Mouse (Mus musculus): Measurements from ENCODE around the gene Rin3. TPM values are rescaled to one million over a fixed set of nuclear protein-coding genes. Genes with fewer than 3 reads are reported as not detected.
A peak's percentile ranks its signal among the peaks of the same experiment; 100 is the strongest.

Rin3 gene
- polyA plus RNA-seq, 1 experiment from 2014 or later: 9.9 TPM

DNA sequence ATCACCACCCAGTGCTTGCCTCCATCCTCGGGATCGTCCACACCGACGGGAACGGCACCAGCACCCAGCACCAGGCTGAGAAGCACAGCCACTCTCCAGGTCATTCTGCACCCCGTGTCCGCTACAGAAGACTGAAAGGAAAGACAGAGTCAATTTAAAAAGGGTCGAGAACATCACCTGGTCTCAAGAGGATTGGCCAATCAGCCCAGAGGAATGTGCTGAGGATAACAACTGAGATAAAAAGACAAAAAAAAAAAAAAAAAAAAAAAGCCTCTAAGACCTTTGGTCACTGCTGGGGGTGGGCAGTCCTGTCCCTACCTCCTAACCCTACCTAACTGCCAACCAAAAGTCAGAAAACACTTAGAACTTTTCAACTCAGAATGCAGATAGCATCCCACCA lies 140.8 kb downstream of the Rin3 start:
- Histone ChIP-seq H3K27me3 (replicated peaks) (no peaks in the 10 kb centered on the region), H3K9ac (no peak overlapping the region), H3K4me1 (replicated peaks) (peaks cover 55% of the 10 kb centered on the region), H3K4me3 (no peak overlapping the region), H3K27ac (ENCODE audit: poor library complexity, severe bottlenecking) (peak overlapping the region; percentile 59), H3K4me2 (peak overlapping the region; percentile 33; the same call in 1 of the 2 replicates), H3K36me3 (peaks cover 4% of the 10 kb centered on the region), H3K9me3 (replicated peaks) (peaks cover 5% of the 10 kb centered on the region; the same call in 1 of the 2 replicates)
- ATAC-seq (ENCODE audit: insufficient number of reproducible peaks, low FRiP score): no peak
- 48% methylated on average over 8 of the region's 8 CpGs for WGBS

DNA sequence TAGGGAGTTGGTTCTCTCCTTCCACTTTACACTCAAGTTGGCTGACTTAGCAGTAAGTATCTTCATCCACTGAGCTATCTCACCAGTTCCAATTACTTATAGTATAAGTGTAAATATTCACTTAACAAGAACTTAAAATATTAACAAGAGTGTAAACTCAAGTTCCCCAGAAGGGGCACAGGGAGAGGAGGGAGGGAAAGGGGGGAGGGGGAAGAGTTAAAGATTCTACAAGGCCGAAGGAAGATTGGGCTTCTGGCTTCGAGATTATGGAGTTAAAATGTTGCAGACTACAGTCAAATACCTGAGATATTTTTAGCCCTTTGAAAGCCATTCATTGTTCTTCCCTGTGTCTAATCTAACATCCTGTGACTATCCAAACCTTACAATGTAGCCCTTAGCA lies 141.6 kb downstream of the Rin3 start:
- 21% methylated on average over 2 of the region's 2 CpGs for WGBS
- H3K4me1 ChIP-seq (replicated peaks): peaks cover 54% of the 10 kb centered on the region
- no peak overlapping the region for H3K4me3 ChIP-seq
- peaks cover 5% of the 10 kb centered on the region; the same call in 1 of the 2 replicates for H3K9me3 ChIP-seq (replicated peaks)
- H3K36me3 ChIP-seq: peaks cover 4% of the 10 kb centered on the region
- no peaks in the 10 kb centered on the region for H3K27me3 ChIP-seq (replicated peaks)
- no peak overlapping the region for H3K4me2 ChIP-seq
- no peak overlapping the region for H3K27ac ChIP-seq (ENCODE audit: poor library complexity, severe bottlenecking)
- no peak for ATAC-seq (ENCODE audit: insufficient number of reproducible peaks, low FRiP score)
- no peak overlapping the region for H3K9ac ChIP-seq

DNA sequence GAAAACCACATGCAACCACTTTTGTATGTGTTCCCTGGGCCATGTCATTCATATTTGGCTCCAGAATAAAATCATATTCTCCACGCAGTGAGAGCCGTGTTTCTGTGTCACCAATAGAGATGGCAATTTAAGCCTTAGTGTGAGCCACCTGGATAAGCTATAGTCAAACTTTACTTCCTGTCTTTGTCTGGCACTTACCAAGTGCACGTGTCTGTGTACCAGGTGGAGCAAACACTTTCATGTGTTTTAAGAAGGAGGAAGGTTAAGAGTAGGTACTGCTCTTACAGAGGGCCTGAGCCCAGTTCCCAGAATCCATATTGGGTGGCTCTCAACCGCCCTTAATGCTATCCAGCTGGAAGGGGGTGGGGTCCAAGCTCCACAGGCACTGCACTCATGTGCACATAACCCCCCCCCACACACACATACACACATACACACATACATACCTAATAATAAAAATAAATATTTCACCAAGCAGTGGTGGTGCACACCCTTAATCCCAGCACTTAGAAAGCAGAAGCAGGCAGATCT lies 142.3 kb downstream of the Rin3 start:
- H3K27ac ChIP-seq (ENCODE audit: poor library complexity, severe bottlenecking): no peak overlapping the region
- H3K9ac ChIP-seq: no peak overlapping the region
- H3K4me1 ChIP-seq (replicated peaks): peaks cover 47% of the 10 kb centered on the region
- peaks cover 5% of the 10 kb centered on the region; the same call in 1 of the 2 replicates for H3K9me3 ChIP-seq (replicated peaks)
- WGBS: 79% methylated on average over 4 of the region's 4 CpGs
- no peaks in the 10 kb centered on the region for H3K27me3 ChIP-seq (replicated peaks)
- H3K4me2 ChIP-seq: no peak overlapping the region
- ATAC-seq (ENCODE audit: insufficient number of reproducible peaks, low FRiP score): no peak
- H3K4me3 ChIP-seq: no peak overlapping the region
- peaks cover 4% of the 10 kb centered on the region for H3K36me3 ChIP-seq

DNA sequence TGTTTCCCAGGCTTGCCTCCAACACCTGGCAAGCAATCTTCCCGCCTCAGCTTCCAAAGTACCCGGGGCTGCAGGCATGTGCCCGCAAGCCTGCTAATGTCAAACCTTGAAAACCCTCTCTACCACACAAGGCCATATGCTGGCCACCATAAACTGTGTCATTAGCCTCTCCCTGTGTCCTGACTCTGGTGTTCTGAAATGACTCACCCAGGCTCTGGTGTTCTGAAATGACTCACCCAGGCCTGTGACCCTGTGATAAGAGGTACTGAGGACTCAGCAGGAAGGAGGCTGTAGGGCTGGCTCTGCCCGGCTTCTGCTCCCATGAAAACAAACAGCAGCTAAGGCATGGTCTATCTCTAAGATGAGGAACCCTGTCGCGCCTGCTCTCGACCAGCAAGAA lies 143.4 kb downstream of the Rin3 start:
- H3K36me3 ChIP-seq: peaks cover 4% of the 10 kb centered on the region
- no peak overlapping the region for H3K27ac ChIP-seq (ENCODE audit: poor library complexity, severe bottlenecking)

DNA sequence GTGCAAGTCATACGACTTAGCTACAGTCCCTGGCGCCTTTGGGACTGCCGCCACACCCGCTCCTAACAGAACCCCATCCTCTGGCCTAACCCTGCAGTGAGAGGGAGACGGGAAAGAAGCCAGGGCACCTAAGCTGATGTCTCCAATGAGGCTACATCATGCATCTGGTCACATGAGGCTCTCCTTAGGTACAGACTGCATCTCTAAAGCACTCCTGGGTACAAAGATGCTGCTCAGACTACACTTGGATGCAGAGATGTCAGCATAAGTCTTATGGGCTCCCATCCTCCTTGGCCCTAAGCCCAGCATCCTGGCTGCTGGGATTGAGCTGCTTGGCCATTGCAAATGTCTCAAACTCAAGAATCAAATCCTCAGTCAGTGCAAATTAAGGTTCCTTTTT lies 146.8 kb downstream of the Rin3 start:
- Histone ChIP-seq H3K4me1 (replicated peaks) (peaks cover 34% of the 10 kb centered on the region), H3K9ac (no peak overlapping the region), H3K36me3 (peaks cover 4% of the 10 kb centered on the region), H3K4me3 (no peak overlapping the region), H3K27me3 (replicated peaks) (no peaks in the 10 kb centered on the region), H3K4me2 (no peak overlapping the region), H3K27ac (ENCODE audit: poor library complexity, severe bottlenecking) (no peak overlapping the region), H3K9me3 (replicated peaks) (peaks cover 5% of the 10 kb centered on the region; the same call in 1 of the 2 replicates)
- WGBS: 96% methylated on average over 5 of the region's 5 CpGs
- no peak for ATAC-seq (ENCODE audit: insufficient number of reproducible peaks, low FRiP score)

More for the DNA sequence above, 143.4 kb downstream of the Rin3 start:
- Histone ChIP-seq H3K9me3 (replicated peaks) (peaks cover 5% of the 10 kb centered on the region; the same call in 1 of the 2 replicates), H3K4me2 (no peak overlapping the region), H3K4me1 (replicated peaks) (peaks cover 41% of the 10 kb centered on the region), H3K9ac (no peak overlapping the region), H3K4me3 (no peak overlapping the region), H3K27me3 (replicated peaks) (no peaks in the 10 kb centered on the region)
- ATAC-seq (ENCODE audit: insufficient number of reproducible peaks, low FRiP score): peak; percentile 94
- 60% methylated on average over 7 of the region's 7 CpGs for WGBS

DNA sequence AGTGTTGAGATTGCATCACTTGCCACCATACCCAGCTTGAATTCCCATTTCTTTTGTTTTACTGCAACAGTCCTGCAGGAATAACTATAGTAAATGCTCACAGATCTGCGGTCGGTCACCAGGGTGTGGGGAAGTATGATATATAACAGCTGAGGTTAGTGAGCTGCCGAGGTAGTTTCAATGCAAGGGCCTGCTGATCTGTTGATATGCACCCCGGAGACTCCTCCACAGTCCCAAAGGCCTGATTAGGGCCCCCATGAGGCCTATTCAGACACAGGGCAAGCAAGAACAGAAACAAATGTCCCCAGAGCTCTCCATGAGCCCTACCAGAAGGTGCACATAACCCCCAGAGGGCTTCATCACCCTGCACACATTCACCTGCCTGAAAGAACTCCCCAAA lies 147.4 kb downstream of the Rin3 start:
- H3K36me3 ChIP-seq: peaks cover 4% of the 10 kb centered on the region
- H3K27ac ChIP-seq (ENCODE audit: poor library complexity, severe bottlenecking): no peak overlapping the region
- H3K4me1 ChIP-seq (replicated peaks): peaks cover 29% of the 10 kb centered on the region
- no peak for ATAC-seq (ENCODE audit: insufficient number of reproducible peaks, low FRiP score)
- peaks cover 5% of the 10 kb centered on the region; the same call in 1 of the 2 replicates for H3K9me3 ChIP-seq (replicated peaks)
- no peak overlapping the region for H3K9ac ChIP-seq
- no peak overlapping the region for H3K4me2 ChIP-seq
- 66% methylated on average over 4 of the region's 4 CpGs for WGBS
- H3K27me3 ChIP-seq (replicated peaks): no peaks in the 10 kb centered on the region
- no peak overlapping the region for H3K4me3 ChIP-seq

DNA sequence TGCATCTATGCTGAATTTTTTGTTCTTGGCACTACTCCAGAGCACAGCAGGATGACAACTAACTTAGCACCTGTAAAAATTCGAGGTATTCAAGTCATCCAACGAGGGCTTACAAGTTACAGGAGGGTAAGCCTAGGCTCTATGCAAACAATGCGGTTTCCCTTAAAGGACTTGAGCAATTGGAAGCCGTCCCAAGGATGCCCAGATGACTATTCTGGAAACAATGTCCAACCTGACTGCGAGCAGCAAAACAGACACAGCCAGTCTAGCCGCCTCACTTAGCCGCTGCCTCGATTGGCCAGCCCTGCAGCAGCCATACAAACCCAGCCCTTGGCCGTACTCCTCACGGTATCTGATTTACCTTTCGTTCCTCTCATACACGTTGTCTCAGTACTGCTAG lies 149.4 kb downstream of the Rin3 start:
- Histone ChIP-seq H3K36me3 (no peaks in the 10 kb centered on the region), H3K9me3 (replicated peaks) (no peaks in the 10 kb centered on the region), H3K27me3 (replicated peaks) (no peaks in the 10 kb centered on the region), H3K4me2 (no peak overlapping the region), H3K4me3 (no peak overlapping the region), H3K4me1 (replicated peaks) (peaks cover 29% of the 10 kb centered on the region), H3K27ac (ENCODE audit: poor library complexity, severe bottlenecking) (peak overlapping the region; percentile 61), H3K9ac (no peak overlapping the region)
- WGBS: 61% methylated on average over 12 of the region's 12 CpGs
- ATAC-seq (ENCODE audit: insufficient number of reproducible peaks, low FRiP score): no peak

DNA sequence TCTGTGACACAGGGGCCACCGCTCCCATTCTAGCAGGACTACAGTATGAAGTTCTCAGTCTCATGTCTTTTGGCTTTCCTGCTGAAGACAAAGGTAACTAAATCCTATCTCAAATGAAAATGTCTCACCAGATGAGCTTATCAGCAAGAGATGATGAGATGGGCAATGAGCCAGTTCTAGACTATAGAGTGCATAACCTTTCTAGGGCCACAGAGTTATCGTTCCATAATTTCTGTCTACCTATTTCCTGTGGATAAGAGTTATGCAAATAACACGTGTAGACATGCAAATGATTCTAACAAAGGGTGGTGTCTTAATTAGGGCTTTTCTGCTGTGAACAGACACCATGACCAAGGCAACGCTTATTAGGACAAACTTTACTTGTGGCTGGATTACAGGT lies 151.3 kb downstream of the Rin3 start:
- Histone ChIP-seq H3K9me3 (replicated peaks) (no peaks in the 10 kb centered on the region), H3K4me3 (no peak overlapping the region), H3K9ac (no peak overlapping the region), H3K4me1 (replicated peaks) (peaks cover 45% of the 10 kb centered on the region), H3K27me3 (replicated peaks) (no peaks in the 10 kb centered on the region), H3K4me2 (no peak overlapping the region), H3K27ac (ENCODE audit: poor library complexity, severe bottlenecking) (no peak overlapping the region), H3K36me3 (no peaks in the 10 kb centered on the region)
- ATAC-seq (ENCODE audit: insufficient number of reproducible peaks, low FRiP score): no peak
- 80% methylated on average over 4 of the region's 4 CpGs for WGBS

DNA sequence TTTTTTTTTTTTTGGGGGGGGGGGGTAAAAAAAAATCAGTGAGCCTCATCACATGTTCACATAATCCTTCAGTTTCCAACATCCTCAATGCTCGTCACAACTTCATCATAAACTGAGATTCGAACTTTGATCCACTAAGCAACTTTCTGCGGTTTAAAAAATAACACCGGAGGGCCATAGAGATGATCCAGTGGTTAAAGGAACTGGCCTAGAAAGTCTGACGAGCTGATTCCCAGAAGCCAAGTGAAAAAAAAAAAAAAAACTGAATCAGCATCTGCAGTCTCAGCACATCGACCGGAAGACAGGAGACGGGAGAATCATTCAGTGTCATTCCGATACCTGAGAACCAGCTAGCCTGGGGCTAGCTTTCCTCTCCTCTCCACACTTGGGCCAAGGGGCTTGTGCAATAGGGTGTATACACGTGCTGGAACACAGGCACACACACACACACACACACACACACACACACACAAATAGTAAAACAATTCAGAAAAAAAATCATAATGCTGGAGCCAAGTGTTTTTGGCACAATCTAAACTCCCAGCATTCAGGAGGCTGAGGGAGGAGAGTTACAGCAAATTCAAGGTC lies 154.2 kb downstream of the Rin3 start:
- ATAC-seq (ENCODE audit: insufficient number of reproducible peaks, low FRiP score): no peak
- Histone ChIP-seq H3K4me2 (peak overlapping the region; percentile 35), H3K27ac (ENCODE audit: poor library complexity, severe bottlenecking) (peak overlapping the region; percentile 80), H3K9me3 (replicated peaks) (no peaks in the 10 kb centered on the region), H3K4me3 (no peak overlapping the region; the same call in 1 of the 2 replicates), H3K4me1 (replicated peaks) (peaks cover 39% of the 10 kb centered on the region), H3K36me3 (no peaks in the 10 kb centered on the region), H3K9ac (no peak overlapping the region), H3K27me3 (replicated peaks) (no peaks in the 10 kb centered on the region)
- 70% methylated on average over 10 of the region's 10 CpGs for WGBS

DNA sequence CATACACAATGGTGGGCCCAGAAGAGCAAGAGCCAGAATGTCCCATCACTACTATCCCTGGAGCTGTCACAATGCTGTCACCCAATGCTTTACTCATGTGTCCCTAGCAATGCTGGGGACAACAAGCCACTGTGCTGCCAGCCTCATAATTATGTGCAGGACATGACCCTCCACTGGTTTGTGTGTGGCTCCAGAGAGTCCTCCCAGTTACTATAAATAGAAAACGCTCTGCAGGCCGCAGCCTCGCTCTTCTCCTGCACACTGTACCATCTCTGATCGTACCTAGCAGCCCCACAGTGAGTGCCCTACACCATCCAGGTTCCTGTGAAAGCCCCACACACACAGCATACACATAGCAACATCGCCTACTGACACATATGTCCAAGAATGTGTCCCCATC lies 155.1 kb downstream of the Rin3 start:
- H3K4me3 ChIP-seq: peak overlapping the region; percentile 77
- peak overlapping the region; percentile 74 for H3K4me2 ChIP-seq
- H3K27ac ChIP-seq (ENCODE audit: poor library complexity, severe bottlenecking): peak overlapping the region; percentile 80
- peaks cover 29% of the 10 kb centered on the region for H3K4me1 ChIP-seq (replicated peaks)
- peak overlapping the region; percentile 78; the same call in 1 of the 2 replicates for H3K9ac ChIP-seq
- 45% methylated on average over 5 of the region's 5 CpGs for WGBS
- no peak for ATAC-seq (ENCODE audit: insufficient number of reproducible peaks, low FRiP score)
- no peaks in the 10 kb centered on the region for H3K9me3 ChIP-seq (replicated peaks)
- H3K36me3 ChIP-seq: no peaks in the 10 kb centered on the region
- no peaks in the 10 kb centered on the region for H3K27me3 ChIP-seq (replicated peaks)

DNA sequence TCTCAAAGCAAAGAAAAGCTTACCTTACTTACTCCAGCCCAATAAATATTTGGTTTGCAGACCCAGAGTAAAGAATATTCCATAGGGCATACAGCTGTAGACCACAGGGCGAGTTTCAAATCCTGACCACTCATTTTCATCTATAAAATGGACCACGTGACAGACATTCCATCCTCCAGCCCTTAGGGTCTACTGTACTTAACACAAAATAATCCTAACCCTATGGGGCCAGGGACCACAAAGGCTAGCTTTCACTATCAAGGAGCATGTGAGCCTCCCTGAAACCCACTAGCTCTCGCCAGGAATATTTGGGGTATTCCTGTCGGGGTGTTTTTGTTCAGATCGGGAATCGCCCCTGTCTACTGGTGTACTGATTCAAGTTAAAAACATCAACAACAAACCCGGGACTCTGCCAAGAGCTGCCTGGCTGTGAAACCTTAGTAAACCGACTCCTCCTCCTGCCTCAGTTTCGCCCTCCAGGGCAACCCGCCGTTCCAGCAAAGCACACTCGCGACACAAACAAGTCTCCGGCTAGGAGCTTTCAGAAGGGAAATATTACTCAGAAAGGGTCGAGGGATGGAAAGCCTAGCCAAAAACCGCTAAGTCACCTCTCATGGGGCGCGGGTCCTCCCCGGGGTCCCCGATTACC lies 156.3 kb downstream of the Rin3 start:
- WGBS: 4% methylated on average over 20 of the region's 20 CpGs
- Histone ChIP-seq H3K4me2 (peak overlapping the region; percentile 74), H3K36me3 (no peaks in the 10 kb centered on the region), H3K4me1 (replicated peaks) (peaks cover 21% of the 10 kb centered on the region), H3K4me3 (peak overlapping the region; percentile 77), H3K27ac (ENCODE audit: poor library complexity, severe bottlenecking) (peak overlapping the region; percentile 80), H3K9me3 (replicated peaks) (no peaks in the 10 kb centered on the region), H3K9ac (peak overlapping the region; percentile 78), H3K27me3 (replicated peaks) (no peaks in the 10 kb centered on the region)
- ATAC-seq (ENCODE audit: insufficient number of reproducible peaks, low FRiP score): peak; percentile 41
